Mouse (Mus musculus) urinary bladder, postnatal 36 days (tissue): ENCODE results near the gene Lima1.

Experiments used
- DNase-seq, 2 experiments: peaks; one replicate each; pipeline ENCODE4 v3.0.0; 2022; ENCODE audit warnings: low spot score in 2 of 2, mixed read lengths in 1 of 2

The Lima1 gene

GRCm38 (mm10) chr15:99867654-99868053 is 7.6 kb downstream of the Lima1 start:
- DNase-seq: no peak

DNA sequence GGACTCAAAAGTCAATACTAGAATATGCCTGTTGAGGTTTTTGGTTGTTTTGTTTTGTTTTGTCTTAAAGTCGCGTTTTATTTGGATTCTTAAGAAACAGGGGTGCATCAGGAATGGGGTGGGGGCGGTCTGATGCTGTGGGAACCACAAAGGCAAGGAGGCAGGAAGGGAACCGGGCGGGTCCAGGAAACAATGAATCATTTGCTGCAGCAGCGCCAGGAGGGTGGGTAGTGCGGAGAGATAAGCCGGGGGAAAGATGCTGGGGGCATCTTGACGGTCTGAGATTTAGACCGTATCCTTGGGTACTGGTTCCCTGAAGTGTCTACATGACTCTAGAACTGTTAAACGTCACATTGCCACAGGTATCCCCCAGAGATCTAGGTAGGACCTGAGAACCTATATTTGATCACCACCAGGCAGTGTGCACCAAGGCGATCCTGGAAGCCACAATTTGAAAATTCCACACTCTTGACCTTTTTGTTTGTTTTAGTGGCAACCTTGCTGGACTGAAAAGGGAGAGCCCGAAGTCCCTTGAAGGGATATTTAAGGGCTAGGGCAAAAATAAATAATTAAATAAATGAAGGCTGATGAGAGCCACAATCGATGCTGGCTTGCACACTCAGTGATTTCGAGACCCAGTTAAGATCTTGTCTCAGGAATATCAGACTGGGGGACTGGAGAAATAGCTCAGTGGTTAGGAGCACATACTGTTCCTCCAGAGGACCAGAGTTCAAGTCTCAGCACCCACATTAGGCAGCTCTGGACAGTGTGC is 8.6 kb downstream of the Lima1 start:
- DNase-seq: peak in 1 of 2 experiments; percentile 69

- peak in 1 of 2 experiments; percentile 63 for DNase-seq
Measured at GRCm38 (mm10) chr15:99865942-99866341, 9.3 kb downstream of the Lima1 start.

GRCm38 (mm10) chr15:99865494-99865941 is 9.7 kb downstream of the Lima1 start:
- DNase-seq: no peak

GRCm38 (mm10) chr15:99865046-99865445 is 10.2 kb downstream of the Lima1 start:
- no peak for DNase-seq

- DNase-seq: no peak
Measured at GRCm38 (mm10) chr15:99863786-99864185, 11.5 kb downstream of the Lima1 start.

DNA sequence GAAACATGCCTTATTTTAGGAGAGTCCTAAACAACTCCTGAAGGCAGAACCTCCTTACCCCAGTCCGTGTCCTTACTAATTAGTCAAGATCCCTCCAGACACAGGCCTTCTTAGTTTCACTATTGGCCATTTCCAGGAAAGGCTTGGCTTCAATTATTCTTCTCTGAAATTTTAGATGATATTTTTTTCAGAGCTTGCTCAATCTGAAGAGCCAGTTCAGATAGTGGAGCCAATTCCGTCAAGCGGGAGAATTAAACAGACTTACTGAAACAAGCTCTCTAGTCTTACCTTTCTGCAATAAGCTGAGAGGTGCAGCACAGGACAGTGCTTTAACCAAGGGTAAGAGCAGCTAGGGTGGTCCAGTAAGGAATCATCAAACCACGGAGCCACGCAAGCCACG is 11.9 kb downstream of the Lima1 start:
- DNase-seq: no peak

DNA sequence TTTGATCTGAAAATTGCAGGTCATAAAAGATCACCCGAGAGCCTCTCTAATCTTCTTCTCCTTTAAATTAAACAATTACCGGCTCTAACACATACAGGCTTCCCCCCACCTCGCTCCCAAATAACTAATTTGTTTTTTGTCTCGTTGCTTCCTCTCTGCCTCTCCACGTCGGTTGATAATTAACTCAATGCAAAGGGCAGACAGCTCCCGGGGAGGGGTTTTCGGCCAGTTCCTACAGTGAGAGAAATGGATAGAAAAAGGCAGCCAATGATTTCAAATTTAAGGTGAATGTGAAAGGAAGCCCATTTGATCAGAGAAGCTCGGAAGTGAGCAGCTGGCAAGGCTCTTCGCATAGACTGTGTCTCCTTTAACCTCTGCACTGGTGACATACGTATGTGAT is 12.8 kb downstream of the Lima1 start:
- no peak for DNase-seq

- no peak for DNase-seq
Measured at GRCm38 (mm10) chr15:99861955-99862354, 13.3 kb downstream of the Lima1 start.

GRCm38 (mm10) chr15:99861536-99861935 is 13.7 kb downstream of the Lima1 start:
- DNase-seq: no peak

DNA sequence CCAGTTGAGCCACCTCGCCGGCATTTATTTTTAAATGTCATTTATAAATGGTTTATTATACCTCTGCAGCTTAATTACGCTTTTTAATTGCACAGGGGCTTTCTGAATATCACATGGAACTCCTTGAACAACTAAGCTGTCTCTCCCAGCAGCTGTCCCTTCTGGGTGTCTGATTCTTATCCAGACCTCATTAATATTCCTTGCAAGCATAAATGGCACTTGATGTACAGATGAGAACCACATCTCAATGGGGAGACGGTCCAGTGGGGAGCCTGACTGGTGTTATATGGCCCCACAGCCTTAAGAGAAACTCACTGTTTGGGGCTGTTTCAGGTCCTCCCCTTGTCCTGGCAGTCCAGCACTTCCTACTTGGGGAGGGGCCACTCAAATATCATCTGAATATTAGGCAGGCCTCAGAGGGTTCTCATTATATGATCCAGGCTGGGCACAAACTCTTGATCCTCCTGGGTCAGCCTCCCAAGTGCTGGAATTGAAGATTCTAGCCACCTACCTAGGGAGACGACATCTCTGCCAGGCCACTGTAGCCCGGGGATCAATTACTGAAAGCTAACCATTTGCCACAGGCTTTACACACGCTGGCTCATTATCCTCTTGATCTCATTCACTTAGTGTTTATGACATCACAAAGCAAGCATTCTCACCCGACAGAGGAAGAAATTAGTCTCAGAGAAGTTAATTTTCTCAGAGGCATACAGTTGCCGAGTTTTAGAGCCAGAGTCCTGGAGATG is 15.4 kb downstream of the Lima1 start:
- no peak for DNase-seq

- DNase-seq: no peak
Measured at GRCm38 (mm10) chr15:99857479-99857878, 17.8 kb downstream of the Lima1 start.

GRCm38 (mm10) chr15:99855119-99855518 is 20.1 kb downstream of the Lima1 start:
- DNase-seq: no peak

DNA sequence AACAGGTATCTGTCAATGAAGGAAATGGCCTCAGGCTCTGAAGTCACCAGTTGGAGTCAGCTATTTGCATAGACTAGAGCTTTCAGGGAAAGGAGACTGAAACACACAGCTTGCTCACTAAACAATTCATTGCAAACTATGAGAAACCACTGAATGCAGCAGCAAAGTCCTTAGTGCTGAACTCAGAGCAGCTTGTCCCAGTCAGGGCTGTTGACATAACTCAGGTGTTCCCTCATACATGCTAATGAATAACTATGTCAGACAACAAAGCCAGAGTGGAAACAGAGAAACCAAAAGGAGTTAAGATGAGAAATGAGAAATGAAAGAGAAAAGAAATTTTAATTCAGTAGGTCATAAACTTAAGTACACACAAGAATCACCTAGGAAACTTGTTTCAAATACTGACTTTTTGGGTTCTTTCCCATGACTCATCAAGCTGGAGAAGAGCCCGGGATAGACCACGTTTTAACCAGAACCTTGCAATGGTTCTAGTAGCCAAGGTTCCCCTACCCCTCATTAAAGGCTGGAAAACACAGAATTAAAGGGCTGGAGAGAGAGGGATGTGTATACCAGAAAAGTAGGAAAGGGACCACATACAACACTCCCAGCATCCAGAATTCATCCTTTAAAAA is 22.5 kb downstream of the Lima1 start:
- DNase-seq: no peak

DNA sequence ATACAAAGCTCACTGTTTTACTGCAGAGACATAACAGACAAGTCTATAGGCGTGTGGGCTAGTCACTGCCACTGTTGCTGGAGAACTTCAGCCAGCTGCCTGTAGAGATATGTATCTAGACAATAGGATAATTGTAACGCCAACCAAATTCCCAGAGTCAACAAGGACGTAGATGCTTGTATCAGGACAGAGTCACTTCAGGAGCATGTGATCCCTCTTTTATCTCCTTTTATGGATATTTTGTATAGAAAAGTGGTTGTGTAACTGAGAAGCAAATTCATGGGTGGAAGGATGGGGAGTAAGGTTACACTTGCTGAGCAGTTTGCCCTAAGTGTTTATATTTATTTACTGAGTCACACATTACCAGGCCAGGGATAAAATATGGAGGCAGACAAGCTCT is 25.0 kb downstream of the Lima1 start:
- no peak for DNase-seq

DNA sequence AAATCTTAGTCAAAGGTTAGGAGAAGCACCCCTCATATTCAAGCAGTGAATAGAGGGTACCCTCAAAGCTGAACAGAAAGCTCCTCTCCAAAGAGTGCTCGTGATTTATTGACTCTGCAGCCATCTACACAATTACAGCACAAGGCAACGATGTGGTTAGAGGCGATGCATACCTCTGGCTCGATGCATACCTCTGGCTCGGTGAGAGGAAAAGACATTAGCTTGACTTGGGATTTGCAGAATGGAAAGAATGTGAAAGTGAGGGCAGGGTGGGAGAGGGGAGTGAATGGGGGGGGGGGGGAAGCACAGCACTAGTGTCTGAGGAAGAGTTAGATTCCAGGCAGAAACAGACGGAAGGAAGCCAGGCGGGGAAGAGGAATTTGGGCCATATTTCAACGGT is 27.3 kb downstream of the Lima1 start:
- no peak for DNase-seq

GRCm38 (mm10) chr15:99847207-99847881 is 27.9 kb downstream of the Lima1 start:
- DNase-seq: no peak

DNA sequence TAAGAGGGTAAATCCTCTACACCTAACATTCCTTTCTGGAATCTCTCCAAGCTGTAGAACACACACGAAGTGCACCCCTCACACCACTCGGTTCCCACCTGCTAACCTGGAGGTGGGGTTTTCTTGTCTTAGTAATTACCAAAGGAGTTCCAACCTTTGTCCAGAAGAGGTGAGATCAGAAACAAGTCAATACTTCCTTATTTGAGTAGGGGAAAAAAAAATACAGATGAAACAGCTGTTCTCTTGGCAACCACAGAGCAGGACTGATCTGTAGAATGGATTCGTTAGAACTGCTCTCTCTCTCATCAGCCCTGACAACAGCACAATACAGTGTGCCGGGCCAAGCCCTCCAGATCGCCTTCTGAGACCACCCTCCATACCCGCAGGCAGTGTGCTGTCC is 28.6 kb downstream of the Lima1 start:
- no peak for DNase-seq

GRCm38 (mm10) chr15:99843856-99844255 is 31.4 kb downstream of the Lima1 start:
- no peak for DNase-seq

- DNase-seq: peak; percentile 60 to 80
Measured at GRCm38 (mm10) chr15:99839910-99840309, 35.3 kb downstream of the Lima1 start.

- DNase-seq: no peak
Measured at GRCm38 (mm10) chr15:99839165-99839840, 36.0 kb downstream of the Lima1 start.
